Mouse (Mus musculus) urinary bladder, postnatal 25 days (tissue): ENCODE data around the gene Gipr.
A peak's percentile ranks its signal among the peaks of the same experiment; 100 is the strongest.

Experiments
- DNase-seq: peaks from one replicate; pipeline ENCODE4 v3.0.0; 2022; ENCODE audit warnings: low spot score

Gipr gene

DNA sequence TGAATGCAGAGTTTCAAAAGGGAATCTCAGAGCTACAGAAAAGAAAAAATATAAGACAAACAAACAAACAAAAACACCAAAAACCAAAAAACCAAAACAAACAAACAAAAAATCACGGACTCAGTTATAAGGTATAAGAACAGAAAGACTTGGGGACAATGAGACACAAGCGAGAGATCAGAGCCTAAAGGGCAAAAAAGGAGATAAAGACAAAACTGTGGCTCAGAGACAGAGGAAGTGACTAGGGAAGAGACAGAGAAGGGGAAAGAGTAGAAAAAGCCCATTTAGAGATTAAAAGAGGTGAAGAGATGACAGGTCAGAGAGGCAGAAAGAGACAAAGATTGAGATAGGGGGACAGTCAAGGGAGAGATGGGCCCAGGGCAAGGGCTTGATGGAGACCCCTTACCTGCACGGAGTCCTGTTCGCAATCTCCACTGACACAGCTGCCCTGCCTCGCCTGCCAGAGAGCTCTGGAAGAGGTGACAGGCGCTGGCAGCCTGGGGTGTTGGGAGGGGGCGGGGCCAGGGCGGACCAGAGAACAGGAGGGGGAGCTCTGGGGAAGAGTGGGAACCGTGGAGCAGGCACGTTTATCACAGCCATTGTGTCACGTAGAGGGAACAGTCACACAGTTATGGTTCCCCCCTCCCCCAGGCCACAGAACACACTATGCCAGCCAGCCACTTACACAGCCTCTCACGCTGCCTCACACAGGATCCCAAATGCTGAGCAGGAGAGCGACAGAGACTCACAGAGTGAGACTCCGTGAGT is at the start of gene Gipr:
TSS of gene Gipr (minus strand) at position 472 of the 768 bp plus-strand sequence.
- no peak for DNase-seq

DNA sequence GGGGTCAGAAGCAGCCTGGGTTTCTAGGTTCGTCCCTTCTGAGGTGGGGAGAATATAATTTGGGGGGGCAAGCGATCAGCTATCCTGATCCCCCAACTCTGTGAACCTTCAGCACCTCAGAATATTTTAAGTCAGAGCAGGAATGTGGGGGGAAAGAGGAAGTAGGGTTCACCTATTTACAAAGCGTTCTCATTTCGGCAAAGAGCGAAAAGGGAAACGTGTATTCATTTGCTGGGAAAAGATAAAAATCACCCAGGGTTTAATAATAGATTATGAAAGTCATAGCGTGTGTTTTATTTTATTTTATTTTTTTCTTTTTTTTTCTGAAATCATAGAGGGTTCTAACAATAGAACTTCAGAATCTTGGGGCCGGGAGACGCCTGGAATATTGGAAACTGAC is 49.0 kb upstream of the Gipr start:
- no peak for DNase-seq

DNA sequence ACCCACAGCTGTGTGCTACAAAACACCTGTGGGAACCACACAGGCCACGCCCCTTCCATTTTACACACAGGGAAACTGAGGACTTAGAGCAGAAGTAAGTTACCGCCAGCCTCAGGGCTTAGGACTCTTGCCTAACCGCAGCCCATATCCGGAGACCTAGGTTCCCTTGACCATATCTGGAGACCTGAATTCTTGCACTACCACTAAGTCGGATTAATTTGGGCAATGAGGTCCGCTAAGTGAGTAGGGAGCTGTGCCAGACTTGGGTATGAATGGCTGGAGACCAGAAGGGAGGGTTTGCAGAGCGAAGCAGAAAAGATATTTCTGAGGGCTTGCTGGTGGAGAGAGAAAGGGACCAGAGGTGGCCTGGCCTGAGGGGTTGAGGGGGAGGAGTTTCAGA is 48.4 kb upstream of the Gipr start:
- no peak for DNase-seq

DNA sequence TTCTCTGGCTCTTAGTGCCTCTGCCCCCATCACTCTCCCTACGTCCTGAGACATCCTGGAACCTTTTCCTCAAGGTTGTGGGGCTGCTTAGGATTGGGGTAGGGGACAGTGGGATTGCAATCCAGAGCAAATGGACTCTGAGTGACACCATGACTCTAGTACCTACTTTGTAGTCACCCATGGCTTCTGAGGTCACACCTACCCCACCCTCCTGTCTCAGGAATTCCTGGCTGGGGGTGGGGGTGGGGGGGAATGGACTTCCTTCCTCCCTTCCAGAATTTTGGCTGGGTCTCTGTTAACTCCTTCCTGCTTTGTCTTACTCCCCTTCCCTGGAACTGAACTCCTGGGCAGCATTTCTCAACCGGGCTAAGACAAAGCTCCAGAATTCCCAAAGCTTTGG is 47.5 kb upstream of the Gipr start:
- DNase-seq: no peak

DNA sequence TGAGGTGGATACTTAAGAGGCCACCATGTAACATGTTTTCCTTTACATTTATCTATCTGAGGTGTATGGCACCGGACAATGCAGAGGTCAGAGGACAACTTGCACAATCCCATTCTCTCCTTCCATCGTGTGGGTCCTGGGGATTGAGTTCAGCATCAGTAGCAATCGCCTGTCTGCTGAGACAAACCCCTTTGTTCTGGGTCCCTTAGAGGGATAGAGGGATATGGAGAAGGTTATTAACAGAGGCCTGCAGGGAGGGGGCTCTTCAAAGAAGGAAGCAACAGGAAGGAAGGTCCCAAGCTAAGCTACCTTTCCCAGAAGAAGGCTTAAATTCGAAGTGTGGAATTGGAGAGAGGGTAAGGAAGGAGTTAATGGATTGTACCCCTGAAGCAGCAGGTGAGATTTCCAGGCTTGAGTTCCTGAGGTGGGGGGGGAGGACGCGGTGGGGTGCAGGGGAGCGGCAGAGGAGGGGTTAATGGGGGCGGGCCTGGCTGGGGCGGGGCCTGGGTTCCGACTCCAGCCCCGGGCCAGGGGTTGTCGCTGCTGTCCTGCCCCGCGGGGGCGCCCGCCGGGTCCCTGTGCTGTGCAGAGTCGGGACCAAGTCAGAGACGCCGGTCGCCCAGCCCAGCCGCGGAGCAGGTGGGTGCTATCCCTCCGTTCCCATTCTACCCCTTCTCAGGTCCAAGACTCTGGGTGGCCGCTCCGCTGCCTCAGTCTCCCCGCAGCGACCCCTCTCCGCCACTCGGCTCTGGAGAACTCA is 46.2 kb upstream of the Gipr start, which contains the start of gene Gpr4:
TSS of gene Gpr4 (plus strand) at position 543 of the 760 bp plus-strand sequence.
- DNase-seq: no peak

DNA sequence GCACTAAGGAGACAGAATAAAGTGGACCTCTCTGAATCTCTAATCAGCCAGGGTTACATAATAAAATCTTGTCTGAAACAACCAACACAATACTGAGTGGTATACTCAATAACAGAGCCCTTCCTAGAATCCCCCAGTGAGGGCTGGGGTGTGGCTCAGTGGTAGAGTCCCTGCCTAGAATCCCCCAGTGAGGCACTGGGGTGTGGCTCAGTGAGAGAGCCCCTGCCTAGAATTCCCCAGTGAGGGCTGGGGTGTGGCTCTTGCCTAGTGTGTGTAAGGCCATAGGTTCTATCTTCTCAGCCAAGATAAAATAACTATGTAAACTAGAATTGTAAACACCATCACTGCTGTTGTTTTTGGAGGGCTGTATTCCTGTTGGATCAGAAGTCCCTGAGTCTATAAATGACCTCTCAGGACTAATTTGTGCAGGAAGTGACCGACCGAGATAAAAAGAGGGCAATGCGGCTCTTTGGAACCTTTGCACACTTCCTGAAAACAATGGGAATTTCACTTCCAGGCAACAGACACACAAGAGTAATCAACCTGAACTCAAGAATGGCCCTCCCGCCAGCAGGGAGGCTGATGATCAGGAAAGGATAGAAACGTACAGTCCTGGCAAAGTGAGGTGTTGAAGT is 45.2 kb upstream of the Gipr start:
- no peak for DNase-seq

DNA sequence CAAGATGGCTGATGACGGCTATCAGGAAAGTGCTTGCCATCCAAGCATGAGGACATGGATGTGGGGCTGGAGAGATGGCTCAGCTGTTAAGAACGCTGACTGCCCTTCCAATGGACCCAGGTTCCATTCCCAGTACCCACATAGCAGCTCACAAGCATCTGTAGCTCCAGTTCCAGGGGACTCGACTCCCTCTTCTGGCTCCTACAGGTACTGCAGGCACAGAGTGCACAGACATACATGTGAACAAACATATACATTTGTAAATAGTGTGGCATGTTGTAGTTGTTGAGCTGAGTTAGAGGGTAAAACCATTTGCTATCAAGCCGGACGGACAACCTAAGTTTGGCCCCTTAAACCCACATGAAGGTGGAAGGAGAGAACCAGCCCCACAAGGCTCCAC is 44.1 kb upstream of the Gipr start:
- DNase-seq: no peak

DNA sequence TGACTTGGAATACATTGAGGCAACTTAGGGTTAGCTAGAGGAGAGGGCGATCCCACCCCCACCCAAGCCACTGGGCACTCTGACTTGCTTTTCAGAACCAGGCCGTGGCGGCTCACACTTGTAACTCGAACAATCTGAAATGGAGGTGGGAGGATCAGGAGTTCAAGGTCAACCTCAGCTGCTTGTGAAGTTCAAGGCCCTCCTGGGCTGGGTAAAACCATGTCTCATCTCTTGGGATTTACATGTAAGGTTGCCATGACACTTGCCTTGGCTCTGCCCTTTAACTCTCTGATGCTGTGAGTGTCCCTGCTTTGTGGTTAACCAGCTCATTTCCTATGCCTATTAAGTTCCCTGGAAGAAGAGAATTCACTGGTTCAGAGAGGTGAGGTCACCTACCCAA is 43.6 kb upstream of the Gipr start:
- no peak for DNase-seq

DNA sequence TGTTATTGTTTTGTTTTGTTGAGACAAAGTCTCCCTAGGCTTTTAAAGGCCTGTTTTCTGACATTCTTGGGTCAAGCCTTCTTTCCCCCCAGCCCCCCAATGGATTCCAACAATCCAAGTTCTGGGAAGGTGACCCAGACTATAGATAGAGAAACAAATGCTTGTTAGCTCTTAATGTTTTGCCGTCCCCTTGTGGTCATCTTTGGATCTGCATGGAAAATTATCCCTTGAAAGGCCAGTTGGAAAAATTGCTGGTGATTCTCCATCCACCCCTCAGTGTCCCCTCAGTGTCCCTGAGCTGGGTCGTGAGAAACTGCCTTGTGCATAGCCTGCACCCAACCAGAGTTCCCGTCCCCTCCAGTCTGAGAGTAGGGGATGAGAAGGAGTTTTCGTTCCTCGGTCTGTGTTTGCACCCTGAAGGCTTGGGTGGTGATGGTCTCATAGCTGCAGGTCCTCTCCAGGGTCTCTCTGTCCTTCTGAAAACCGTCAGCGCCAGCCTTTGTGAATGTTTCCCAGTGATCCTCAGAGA is 43.1 kb upstream of the Gipr start:
- peak; percentile 36 for DNase-seq

DNA sequence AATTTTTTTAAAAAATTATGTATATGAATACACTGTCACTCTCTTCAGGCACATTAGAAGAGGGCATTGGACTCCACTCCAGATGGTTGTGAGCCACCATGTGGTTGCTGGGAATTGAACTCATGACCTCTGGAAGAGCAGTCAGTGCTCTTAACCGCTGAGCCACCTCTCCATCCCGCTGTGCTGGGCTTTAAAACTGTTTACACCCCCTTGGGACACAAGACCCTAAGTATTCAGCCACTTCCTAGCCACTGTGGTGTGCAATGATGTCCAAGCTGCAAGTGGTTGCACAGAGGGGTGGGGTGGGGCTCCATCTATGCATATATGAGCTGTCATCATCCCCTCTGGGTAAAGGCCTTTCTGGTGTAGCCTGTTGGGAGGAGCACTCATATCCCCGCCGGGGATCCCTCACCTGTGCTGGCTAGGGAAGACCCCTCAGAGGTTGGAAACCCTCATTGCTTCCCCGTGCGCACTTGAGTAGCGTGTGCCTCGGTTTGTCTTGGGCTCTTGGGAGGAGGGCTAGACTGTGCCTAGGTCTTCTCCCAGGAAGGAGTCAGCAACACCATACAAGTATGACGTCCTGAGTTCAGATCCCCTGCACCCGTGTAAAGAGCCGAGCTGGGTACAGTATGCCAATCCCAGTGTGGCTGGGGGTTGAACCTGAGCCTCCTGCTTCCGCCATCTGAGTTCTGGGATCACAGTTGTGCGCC is 42.4 kb upstream of the Gipr start:
- DNase-seq: no peak

DNA sequence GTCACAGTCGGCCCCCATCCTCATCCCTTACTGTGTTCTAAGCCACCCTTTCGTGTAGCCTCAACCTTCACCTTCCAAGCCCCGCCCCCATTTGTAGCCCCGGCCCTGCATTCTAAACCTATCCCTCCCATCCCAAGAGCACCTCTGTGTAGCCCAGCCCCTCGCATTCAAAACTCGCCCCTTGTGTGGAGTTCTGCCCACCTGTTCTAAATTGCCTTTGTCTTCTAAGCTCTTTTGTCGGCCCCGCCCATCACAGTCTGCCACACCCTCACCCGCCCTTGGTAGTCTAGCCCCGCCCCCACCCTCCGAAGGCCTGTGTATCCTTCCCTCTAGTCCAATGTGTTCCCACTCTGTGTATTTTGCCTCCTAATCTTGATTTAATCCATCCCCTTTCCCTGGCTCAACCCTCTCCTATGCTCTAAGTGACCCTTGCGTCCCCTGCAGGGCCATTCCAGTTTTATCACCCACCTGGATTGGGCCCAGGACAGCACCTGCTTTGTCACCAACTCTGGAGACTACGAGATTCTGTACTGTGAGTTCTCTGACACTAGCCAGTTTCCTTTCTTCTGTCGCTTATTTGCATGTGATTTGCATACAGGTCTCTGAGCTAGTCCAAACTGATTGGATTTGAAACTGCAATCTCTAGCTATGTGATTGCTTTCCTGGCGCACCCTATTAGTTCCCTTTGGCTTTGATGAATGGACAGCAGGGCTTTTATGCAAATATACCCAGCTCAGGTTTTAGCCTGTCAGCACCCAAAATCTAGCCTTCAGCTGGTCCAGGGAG is 36.3 kb upstream of the Gipr start:
- no peak for DNase-seq

DNA sequence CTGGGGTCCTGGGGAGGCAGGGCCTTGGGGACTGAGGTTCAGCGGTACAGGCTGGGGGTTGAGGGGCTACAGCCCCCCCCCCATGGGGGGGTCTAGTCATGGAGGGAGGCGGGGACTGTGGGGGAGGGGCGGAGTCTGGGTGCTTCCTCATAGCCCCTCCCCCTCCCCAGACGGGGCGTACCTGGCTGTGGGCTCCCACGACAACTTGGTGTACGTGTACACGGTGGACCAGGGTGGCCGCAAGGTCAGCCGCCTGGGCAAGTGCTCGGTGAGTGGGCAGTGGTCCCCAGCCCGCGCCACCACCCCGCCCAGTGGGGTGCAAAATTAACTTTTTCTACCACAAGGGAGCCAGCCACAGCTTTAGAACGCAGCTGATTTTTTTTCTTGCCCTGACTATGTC is 35.7 kb upstream of the Gipr start:
- DNase-seq: no peak

DNA sequence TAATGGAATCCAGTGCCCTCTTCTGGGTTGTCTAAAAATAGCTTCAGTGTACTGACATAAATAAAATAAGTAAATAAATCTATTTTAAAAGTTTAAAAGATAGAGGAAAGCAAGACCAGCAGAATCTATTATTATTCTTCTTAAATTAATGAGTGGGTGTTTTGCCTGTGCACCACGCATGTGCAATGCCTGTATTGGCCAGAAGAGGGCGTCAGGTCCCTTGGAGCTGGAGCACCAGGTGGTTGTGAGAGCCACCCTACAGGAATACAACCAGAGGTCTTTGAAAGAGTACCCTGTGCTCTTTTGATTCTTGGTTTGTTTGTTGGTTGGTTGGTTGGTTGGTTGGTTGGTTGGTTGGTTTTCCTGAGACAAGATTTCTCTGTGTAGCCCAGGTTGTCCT is 32.1 kb upstream of the Gipr start:
- no peak for DNase-seq

DNA sequence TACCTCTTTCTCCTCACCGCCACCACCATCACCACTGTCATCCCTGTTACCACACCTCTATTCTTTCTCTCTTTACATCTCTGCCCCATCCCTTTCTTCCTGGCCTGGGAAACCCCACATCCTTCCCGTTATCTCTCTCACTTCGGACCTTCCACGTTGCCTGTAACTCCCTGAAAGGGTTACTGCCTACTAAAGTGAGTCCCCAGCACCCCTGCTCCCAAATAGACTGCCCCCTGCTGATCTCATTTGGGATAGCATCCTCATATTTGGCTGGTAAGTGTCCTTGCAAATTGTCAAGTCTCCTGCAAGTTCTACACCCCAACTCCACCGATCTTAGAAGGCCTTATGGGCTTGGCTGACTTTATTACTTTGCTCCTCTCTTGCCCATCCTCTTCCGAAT is 30.7 kb upstream of the Gipr start:
- DNase-seq: no peak

DNA sequence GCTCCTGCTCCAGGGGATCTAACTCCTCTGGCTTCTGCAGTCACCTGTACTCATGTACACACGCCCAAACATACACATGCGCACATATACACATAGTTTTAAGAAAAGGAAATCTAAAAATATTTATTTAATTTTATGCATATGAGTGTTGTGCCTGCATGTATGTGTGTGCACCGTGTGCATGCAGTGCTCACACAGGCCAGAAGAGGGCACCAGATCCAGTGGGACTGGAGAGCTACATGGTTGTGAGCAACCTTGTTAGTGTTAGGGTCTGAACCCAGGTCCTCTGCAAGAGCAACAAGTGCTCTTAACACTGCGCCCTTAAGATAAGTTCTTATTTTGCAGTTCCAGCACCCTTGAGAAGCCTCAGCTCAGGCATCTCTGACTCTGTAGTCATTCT is 28.7 kb upstream of the Gipr start:
- DNase-seq: no peak

DNA sequence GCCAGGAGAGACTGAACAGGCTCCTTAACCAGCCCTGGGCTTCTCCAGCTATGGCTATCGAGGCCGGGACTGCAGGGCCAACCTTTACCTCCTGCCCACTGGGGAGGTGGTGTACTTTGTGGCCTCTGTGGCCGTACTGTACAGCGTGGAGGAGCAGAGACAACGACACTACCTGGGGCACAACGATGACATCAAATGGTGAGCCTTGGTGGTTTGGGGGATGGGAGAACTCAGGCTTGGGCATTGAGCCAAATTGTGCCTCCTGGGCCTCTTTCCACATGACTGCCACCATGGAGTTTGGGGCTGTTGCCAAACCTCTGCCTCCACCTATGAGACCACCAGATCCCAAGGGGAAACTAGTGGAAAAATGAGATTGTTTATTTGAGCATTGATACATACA is 18.8 kb upstream of the Gipr start:
- no peak for DNase-seq

DNA sequence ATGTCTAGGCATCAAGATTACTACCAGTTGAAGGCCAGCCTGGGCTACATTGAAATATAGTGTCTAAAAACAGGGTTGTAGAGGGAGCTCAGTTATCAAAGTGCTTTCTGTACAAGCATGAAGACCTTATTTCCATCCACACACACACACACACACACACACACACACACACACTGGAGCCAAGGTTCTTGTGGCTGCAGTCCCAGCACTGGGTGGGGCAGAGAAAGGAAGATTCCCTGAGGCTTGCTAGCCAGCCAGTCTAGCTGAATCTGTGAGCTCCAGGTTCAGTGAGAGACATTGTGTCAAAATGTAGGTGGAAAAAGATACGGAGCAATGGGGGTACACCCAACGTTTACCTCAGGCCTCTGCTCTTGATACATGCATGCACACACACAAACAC is 18.3 kb upstream of the Gipr start:
- no peak for DNase-seq

DNA sequence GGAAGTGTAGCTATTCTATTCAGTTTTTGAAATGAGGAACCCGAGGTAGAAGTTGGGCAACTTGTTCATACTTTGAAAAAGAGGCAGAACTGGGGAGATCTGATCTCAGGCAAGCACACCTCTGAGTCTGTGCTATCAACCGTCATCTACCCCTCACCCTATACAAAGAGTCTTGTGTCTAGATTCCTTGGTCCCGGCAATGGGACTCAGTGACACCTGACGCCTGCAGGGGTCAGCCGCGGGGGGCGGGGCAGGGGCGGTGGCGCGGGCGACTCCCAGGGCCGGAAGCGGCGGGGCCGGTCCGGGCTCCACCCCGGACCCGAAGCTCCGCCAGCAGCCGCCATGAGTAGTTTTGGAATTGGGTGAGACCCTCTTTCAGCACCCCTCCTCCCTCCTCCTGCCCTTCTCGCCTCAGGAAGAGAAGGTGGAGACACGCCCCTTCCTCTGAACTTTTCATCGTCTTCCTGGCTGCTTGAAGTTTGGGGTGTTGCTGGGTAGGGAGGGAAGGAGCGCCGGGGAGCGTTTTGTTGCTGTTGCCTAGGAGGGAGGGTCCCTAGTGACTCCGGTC is 15.0 kb upstream of the Gipr start:
- DNase-seq: peak; percentile 38

DNA sequence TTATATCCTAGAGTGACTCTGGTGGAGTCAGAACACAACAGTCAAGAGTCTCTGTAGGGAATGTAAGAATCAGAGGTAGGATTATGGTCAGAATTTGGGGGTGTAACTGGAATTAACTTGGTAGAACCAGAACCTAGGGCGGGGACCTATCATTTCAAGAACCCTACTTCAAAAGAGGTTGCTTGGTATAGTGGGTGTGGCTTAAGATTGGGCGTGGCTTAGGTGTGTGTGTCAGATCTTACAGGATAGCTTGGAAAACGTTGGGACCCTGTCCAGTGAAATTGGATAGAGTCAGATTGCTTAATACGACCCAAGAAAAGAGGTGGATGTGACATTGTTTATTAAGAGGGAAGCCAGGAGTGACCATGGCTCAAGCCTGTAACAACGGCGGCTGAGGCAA is 14.0 kb upstream of the Gipr start:
- no peak for DNase-seq

DNA sequence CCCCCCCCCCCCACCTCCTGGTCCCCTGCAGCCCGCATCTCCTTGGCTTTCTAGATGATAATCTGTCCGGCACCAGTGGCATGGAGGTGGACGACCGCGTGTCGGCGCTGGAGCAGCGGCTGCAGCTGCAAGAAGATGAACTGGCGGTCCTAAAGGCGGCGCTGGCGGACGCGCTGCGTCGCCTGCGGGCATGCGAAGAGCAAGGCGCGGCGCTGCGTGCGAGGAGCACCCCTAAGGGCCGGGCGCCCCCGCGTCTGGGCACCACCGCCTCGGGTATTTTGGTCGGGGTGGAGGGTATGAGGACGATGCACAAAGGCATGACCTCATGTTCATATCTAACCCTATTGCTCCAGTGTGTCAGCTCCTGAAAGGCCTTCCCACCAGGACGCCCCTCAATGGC is 13.2 kb upstream of the Gipr start:
- peak; percentile 38 for DNase-seq

DNA sequence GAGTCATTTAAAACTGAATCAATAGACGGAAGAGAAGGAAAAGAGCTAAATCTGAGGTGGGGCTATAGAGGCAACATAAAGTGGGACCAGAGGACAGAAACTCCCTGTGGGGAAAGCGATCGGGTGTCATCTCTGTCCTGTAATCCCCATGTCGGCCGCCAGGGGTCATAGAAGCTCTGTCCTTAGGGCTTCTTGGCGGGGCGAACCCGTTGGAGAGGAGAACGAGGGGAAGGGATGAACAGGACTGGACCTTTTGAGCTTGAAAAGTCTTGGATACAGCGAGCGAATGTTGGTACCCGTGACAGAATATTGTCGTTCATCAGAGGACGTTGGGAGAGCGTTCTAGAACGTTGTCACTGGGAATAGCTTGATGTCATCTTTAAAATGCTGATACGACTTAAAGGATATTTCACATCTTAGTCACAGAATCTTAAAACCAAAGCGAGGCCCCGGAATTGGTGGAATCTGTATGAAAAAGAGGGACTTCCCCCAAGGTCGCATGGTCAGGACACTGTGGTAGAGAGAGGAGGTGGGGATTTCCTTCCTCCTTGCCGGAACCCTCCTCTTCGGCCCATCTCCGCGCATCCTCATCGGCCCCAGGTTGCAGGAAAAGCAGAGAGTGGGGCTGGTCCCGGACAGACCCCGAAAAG is 12.6 kb upstream of the Gipr start:
- DNase-seq: peak; percentile 78
